Mouse (Mus musculus): Measurements from ENCODE around the gene Crk.

DNA sequence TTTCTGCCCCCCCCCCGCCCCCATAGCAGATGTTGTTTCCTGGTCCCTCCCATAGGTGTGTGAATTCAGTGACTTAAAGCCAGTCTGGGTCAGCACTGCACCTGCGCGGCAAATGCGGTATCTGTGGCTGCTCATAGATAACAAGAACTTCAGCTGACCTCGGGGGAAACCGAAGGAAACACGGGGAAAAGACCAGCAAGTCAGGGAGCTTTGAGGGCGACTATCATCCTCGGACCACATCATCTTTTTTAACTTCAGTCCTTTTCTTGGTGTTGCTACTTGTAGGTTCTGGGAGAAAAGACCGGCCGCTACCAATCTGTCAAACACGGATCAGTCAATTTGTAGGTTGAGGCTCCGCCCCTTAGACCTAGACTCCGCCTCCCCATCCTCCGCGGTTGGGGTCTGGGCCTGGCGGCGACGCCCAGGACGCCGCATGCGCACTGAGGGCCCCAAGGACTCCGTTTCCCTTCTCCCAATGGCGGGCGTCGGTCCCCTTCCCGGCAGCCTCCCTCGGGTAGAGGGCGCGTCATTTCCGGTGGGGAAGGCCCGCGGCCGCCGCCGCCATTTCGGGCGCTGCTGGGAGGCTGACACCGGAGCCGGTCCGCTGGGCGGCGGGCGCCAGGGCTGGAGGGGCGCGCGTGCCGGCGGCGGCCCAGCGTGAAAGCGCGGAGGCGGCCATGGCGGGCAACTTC is at the start of gene Crk:
- TF ChIP-seq CTCF (IDR thresholded peaks at IDR 0.05) (no peak), EP300 (IDR thresholded peaks at IDR 0.05) (no peak)
